Mouse (Mus musculus): ENCODE results near the gene Ptprt. TPM values are rescaled to one million over a fixed set of nuclear protein-coding genes. Genes with fewer than 3 reads are reported as not detected.

The Ptprt gene
- total RNA-seq, 4 experiments from 2014 or later: 50.9 to 64.2 (median 56.6) TPM

DNA sequence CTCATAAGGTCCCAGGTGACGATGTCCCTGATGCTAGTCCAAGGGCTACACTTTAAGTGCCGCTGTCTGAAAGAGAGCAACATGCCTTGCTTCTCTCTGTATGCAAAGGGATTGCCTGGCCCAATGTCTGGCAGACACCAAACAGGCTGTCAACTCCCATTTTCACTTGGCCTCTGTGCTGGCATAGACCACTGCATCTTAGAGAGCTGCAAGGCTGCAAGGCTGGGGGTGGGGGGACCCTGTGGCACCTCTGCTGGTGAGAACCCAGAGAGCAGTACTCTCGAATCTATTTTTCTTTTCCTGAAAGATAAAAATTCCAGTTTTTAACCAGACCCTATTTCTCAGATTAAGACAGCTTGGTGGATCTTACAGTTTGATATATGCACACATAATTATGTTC is 69.6 kb downstream of the Ptprt start:
- DNase-seq (ENCODE audit: low spot score in 2 of 2): no peak

DNA sequence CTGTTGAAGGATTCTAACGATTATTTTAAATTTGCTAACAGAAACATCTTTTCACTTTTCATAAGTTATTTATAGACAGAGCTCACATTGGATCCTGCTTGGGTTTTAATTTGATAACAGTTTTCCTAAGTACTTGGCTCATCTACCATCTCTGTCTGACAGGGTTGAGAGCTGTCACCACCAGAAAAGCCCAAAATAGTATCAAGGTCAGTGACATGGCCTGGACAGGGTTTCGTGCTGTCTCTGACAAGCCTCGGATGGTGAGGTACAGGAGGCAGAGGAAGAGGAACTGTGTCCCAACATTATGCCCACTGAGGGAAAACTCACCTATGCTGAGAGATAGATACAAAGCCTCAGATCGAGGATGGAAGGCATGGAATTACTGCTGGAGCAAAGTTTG is 79.3 kb downstream of the Ptprt start:
- no peak for DNase-seq (ENCODE audit: low spot score in 2 of 2)

- DNase-seq (ENCODE audit: low spot score in 2 of 2): no peak
Measured at GRCm38 (mm10) chr2:162577819-162578218, 83.1 kb downstream of the Ptprt start.

GRCm38 (mm10) chr2:162572851-162573250 is 88.1 kb downstream of the Ptprt start:
- DNase-seq (ENCODE audit: low spot score in 2 of 2): no peak

DNA sequence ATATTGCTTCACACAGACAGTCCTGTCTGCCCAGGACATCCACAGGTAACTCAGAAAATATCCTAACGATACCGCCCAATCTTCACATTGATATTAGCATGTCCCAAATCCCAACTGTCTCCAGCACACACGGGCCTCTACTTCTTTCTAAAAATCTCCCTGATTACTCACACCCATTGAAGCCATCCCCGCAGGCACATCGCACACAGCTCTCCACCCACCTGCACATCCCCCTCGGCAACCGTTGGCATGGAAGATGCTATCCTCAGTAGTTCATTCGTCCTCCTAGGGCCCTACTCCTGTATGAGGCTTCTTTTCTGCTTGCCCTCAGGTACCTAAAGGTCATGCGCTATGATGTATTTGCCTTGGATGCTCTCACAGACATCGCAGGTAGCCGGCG is 89.9 kb downstream of the Ptprt start:
- no peak for DNase-seq (ENCODE audit: low spot score in 2 of 2)

DNA sequence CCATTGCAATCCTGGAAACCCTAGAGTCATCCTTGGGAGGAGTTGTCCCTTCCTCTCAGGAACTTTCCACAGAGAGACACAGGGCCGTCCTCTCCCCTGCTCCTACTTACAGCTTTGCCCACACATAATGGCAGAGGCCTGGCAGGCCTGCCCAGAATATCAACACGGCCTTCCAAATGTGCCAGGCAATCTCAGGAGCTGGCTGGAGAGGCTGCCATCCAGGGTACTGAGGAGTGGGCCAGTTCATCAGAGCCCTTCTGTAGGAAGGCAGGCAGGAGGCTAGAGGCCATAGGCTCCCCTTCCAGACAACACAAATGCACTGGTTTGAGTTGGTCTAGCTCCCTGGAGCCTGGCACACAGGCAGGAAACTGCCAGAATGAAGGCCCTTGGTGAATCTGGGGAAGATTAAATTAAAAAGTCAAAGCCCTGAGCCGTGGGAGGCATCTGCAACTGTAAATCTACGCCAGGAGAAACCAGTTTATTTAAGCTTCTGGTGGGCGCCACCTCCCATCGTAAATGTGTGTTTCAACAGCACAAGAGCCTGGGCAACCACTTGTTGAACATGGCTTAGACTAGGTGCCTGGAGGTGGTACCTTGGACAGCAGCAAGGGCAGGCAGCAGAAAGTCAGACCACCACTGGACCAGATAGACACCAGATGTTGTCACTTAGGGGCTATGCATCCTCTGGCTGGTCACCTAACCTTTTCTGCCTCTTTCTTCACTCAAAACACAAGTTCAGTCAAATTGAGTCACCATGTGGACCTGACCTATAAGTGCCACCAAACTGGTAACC is 92.4 kb downstream of the Ptprt start:
- DNase-seq (ENCODE audit: low spot score in 2 of 2): no peak

DNA sequence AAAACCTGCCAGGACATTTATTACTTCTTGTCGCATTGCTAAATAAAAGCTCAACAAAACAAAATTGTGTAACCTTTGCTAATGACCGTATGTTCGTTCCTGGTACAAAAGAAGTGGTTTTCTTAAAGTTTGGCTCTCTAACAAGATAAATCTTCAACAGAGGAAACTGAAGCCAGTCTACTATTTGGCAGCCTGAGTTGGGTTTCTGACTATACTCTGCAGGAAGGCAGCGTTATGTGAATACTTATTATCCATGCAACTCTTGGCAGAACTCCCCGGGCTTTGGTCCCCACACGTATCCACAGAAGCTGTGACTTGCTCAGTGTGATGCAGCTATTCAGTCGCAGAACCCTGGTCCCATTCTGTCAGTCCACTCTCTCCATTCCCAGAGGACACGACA is 112.6 kb downstream of the Ptprt start:
- no peak for DNase-seq (ENCODE audit: low spot score in 2 of 2)

DNA sequence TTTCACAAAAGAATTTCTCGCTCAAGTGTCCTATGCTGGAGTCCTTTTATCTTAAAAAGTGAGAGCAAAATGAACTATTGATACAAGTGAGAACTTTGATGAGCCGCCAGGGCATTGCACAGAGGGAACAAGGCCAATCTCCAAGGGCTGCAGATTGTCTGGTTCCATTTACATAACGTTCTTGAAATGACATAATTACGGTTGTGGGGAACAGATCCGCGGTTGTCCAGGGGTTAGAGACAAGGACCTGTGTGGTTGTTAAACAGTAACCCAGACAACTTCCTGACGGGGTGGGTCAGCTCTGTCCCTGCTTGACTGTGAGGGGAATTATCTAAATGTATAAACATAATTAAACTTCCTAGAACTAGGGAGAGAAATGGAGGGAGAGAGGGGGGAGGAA is 129.3 kb downstream of the Ptprt start:
- no peak for DNase-seq (ENCODE audit: low spot score in 2 of 2)

- DNase-seq (ENCODE audit: low spot score in 2 of 2): no peak
Measured at GRCm38 (mm10) chr2:162528911-162529310, 132.0 kb downstream of the Ptprt start.

GRCm38 (mm10) chr2:162515993-162516392 is 145.0 kb downstream of the Ptprt start:
- DNase-seq (ENCODE audit: low spot score in 2 of 2): no peak

DNA sequence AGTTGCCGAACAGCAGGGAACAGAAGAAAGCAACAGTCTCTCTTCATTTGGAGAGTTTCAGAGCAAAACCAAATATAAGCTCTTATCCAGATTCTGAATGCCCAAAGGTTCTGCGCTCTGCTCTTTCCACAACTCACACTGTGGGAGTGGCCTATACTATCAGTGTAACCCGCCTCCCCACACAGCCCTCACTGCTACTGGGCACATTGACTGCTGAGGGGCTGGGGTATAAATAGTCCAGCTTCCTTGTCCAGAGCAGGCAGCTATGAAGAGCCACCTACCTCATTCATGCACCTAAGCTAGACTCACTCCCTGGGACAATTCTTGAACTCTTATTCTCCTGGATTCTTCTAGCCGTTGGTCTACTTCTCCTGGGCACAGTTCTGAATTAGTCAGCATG is 147.9 kb downstream of the Ptprt start:
- DNase-seq (ENCODE audit: low spot score in 2 of 2): no peak

GRCm38 (mm10) chr2:162512094-162512493 is 148.9 kb downstream of the Ptprt start:
- DNase-seq (ENCODE audit: low spot score in 2 of 2): no peak

DNA sequence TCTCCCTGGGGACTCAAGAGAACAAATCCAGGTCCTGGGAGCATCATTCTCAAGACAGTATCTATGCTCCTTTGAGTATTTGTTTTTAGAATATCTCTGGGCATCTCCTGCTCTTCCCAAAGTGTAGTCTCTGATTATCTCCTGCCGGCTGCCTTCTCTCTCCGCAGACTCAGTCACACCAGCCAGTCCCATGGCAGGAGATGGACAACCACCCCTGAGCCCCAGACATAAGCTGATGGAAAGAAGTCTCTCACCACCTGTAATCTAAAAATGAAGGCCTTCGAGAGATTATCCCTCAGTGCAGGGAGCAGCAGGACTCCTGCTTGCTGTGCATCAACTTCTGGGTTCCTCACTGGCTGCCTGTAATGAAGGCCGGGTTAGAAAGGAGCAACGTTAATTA is 151.9 kb downstream of the Ptprt start:
- DNase-seq (ENCODE audit: low spot score in 2 of 2): no peak

GRCm38 (mm10) chr2:162507664-162508063 is 153.3 kb downstream of the Ptprt start:
- no peak for DNase-seq (ENCODE audit: low spot score in 2 of 2)

GRCm38 (mm10) chr2:162504850-162505249 is 156.1 kb downstream of the Ptprt start:
- DNase-seq (ENCODE audit: low spot score in 2 of 2): no peak

DNA sequence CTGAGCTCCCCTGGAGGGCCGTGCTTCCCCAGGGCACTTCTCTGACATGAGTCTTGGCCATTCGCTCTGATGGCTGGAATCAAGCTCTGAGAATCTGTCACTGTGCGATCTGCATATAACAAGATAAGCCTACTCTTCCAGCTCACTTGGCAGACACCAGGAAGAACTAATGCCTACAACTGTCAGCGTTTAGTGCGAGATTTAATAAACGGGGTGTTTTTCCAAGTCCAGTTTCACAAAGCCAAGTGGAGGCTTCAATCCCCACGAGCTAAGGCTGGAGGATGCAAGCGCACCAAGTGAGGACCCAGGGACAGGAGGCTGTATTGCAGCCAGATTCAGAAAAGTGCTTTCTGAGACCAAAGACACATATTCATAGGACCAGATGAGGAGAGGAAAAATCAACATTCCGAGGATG is 161.4 kb downstream of the Ptprt start:
- DNase-seq (ENCODE audit: low spot score in 2 of 2): no peak

DNA sequence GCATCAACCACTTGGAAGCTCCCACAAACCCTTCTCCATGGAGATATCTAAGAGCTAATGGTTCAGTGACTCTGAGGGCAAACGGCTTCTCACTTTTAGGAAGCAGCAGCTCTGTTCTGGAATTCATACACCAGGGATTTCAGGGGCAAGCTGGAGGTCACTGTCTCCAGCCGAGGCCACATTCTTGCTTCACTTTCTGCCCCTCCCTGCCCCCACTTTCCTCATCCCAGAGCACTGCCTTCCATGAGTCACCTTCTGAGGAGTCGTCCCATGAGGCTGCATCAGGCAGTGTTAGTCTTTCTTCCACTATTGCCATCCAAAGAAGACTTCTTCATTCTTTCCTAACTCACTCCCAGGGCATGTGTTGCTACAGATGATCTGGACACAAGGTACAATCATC is 162.8 kb downstream of the Ptprt start:
- DNase-seq (ENCODE audit: low spot score in 2 of 2): no peak

DNA sequence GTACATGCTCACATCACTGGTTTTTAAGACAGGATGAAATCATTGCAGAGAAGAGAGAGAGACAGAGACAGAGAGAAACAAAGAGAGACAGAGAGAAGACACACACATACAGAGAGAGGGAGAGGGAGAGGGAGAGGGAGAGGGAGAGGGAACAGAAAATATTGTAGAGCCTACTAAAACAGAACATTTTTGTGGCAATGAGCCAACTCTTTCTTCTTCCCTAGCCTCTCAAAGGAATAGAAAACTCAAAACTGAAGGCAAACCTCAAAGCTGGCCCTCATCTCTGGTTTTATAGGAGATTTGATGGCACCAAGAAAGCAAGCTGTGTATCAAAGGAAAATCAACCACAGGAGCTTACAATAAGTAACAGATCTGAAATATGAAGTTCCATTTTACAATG is 176.9 kb downstream of the Ptprt start:
- DNase-seq (ENCODE audit: low spot score in 2 of 2): no peak

GRCm38 (mm10) chr2:162443106-162443505 is 217.8 kb downstream of the Ptprt start:
- DNase-seq (ENCODE audit: low spot score in 2 of 2): no peak

DNA sequence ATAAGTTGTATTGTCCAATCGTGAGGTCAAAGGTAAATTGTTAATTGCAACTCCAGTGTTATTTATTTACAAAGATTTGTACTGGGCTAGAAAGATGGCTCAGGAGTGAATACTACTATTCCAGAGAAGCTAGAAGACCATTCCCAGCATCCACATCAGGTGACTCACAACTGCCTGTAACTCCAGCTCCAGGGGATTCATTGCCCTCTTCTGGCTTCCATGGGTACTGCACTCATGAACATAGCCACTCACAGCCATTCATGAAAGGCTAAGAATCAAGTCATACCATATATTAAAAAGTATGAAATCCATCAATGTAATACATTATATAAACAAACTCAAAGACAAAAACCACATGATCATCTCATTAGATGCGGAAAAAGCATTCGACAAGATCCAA is 224.3 kb downstream of the Ptprt start:
- no peak for DNase-seq (ENCODE audit: low spot score in 2 of 2)

- peak; percentile 47 to 59 for DNase-seq (ENCODE audit: low spot score in 2 of 2)
Measured at GRCm38 (mm10) chr2:162430171-162430570, 230.8 kb downstream of the Ptprt start.

- DNase-seq (ENCODE audit: low spot score in 2 of 2): no peak
Measured at GRCm38 (mm10) chr2:162426114-162426513, 234.8 kb downstream of the Ptprt start.

- DNase-seq (ENCODE audit: low spot score in 2 of 2): no peak
Measured at GRCm38 (mm10) chr2:162418181-162418580, 242.8 kb downstream of the Ptprt start.

All from layer of hippocampus, adult 8-10 months (tissue).